Mouse (Mus musculus): ENCODE data around the gene Sarnp.

GRCm38 (mm10) chr10:128889846-128890245, 72.7 kb downstream of the Sarnp start:
- TF ChIP-seq CTCF (IDR thresholded peaks at IDR 0.05; ENCODE audit: insufficient read depth, low read length) (no peak), POLR2A (IDR thresholded peaks at IDR 0.05; ENCODE audit: borderline replicate concordance, extremely low read depth, low read depth, low read length) (no peak)

All from lung, adult 2 months (tissue).